Comparison of ENCODE assay signal across 9 mouse cellular contexts in the genomic region with DNA sequence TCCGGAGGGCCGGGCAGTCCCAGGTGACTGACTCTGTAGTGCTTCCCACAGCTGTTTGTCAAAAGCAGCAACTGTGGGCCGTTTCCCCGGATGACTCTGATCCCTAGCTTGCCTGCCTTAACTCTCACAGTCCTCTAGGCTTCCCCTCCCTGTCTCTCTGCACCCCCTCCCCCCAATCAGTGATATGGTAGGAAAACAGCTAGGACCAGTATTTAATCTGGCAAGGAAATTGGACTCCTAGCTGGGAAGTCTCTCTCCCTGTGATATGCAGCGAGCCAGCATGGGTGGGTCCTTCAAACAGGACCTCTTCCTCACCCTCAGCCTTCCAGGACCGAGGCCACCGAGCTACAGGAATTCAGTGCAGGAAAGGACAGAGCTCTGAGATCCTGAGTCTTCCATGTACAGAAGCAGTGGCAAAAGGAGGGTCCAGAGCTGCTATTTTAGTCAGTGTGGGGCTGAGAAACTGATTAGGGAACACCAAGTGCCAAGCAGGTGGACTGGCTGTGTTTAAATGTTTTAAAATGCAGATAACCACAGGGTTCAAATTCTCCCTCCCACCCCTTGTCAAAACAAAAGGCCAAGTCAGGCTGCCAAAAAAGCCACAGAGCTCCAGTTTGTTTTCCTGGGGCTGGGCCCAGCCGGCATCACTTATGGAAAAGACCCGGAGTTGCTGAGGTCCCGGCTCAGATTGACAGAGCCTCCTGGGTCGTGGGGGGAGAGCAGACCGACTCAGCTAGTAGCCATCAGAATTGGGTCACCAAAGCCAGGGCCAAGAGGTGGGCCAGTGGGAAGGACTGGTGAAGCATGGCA. TPM values are rescaled to one million over a fixed set of nuclear protein-coding genes. Genes with fewer than 3 reads are reported as not detected.
DNase-seq lines count a peak whose midpoint lies in the region; ATAC-seq and TF ChIP-seq lines count a peak whose summit lies in the region.
"Had no signal": no experiment of that assay in that cellular context is flagged by ENCODE, and none has a peak within 500 bp of the region (broad histone marks: within the 10 kb centered on the region; RNA-seq: fewer than 3 reads in every experiment).

No protein-coding gene starts in this region.

- H3K9me3 ChIP-seq in heart, embryonic 11.5 days (replicated peaks; ENCODE audit: control insufficient read depth, low read length), result no peaks in the 10 kb centered on the region
- no peaks in the 10 kb centered on the region for H3K9me3 ChIP-seq in kidney, postnatal 0 days (replicated peaks; ENCODE audit: low read length)
- no peaks in the 10 kb centered on the region for H3K9me3 ChIP-seq in midbrain, embryonic 12.5 days
- H3K9me3 ChIP-seq: G1E had no signal

- H3K9ac ChIP-seq in heart, embryonic 11.5 days (ENCODE audit: low read depth, low read length), result peak overlapping the region; percentile 34; the same call in 1 of the 2 replicates
- H3K9ac ChIP-seq in kidney, postnatal 0 days (ENCODE audit: low read depth, low read length), result 0 out of 2 replicates have a peak overlapping the region, but pooled peaks have one; percentile 18
- no peak overlapping the region; the same call in 1 of the 2 replicates for H3K9ac ChIP-seq in midbrain, embryonic 12.5 days (replicated peaks)

- H3K4me3 ChIP-seq in heart, embryonic 11.5 days (ENCODE audit: low read depth, low read length), result no peak overlapping the region
- no peak overlapping the region for H3K4me3 ChIP-seq in kidney, postnatal 0 days (replicated peaks; ENCODE audit: low read depth, low read length)
- no peak overlapping the region for H3K4me3 ChIP-seq in midbrain, embryonic 12.5 days

- ATAC-seq in heart, embryonic 11.5 days (replicated peaks; ENCODE audit: insufficient number of reproducible peaks, low FRiP score, low TSS enrichment), result peak; percentile 46; the same call in 1 of the 2 replicates
- 0 out of 2 replicates have a peak, but pooled peaks have one; percentile 5 for ATAC-seq in kidney, postnatal 0 days (replicated peaks; ENCODE audit: low FRiP score, low read depth)
- ATAC-seq in midbrain, embryonic 12.5 days (ENCODE audit: low FRiP score, low read depth), result no peak

- TF ChIP-seq CTCF in kidney, postnatal 0 days (IDR thresholded peaks at IDR 0.05; ENCODE audit: low read depth), result 0 out of 2 replicates have a peak, but pooled peaks have one; percentile 5

- peak overlapping the region; percentile 73 for H3K27ac ChIP-seq in heart, embryonic 11.5 days (ENCODE audit: low read depth, low read length)
- peak overlapping the region; percentile 81 for H3K27ac ChIP-seq in kidney, postnatal 0 days
- peak overlapping the region; percentile 25 for H3K27ac ChIP-seq in midbrain, embryonic 12.5 days (replicated peaks)

- DNase-seq in embryo, embryonic 10 days (ENCODE audit: low spot score), result peak; percentile 23
- no peak for DNase-seq in embryo, embryonic 9.5 days (ENCODE audit: extremely low spot score)
- DNase-seq in embryo, embryonic 10.5 days (ENCODE audit: low spot score), result peak; percentile 30
- DNase-seq in kidney, postnatal 0 days (ENCODE audit: low spot score), result peak; percentile 80
- DNase-seq in yolk sac, embryonic 10.5 days (ENCODE audit: low spot score), result no peak
- no peak for DNase-seq in B cell, adult 2 months

- peaks cover 2% of the 10 kb centered on the region; the same call in 1 of the 2 replicates for H3K36me3 ChIP-seq in heart, embryonic 11.5 days (ENCODE audit: control insufficient read depth, insufficient read depth, low read length)
- peaks cover 3% of the 10 kb centered on the region; the same call in 1 of the 2 replicates for H3K36me3 ChIP-seq in kidney, postnatal 0 days (ENCODE audit: insufficient read depth, low read length)
- H3K36me3 ChIP-seq in midbrain, embryonic 12.5 days, result peaks cover 4% of the 10 kb centered on the region; the same call in 1 of the 2 replicates

- peak overlapping the region; percentile 25 for H3K4me2 ChIP-seq in heart, embryonic 11.5 days
- H3K4me2 ChIP-seq in kidney, postnatal 0 days (ENCODE audit: low read length), result no peak overlapping the region
- H3K4me2 ChIP-seq in midbrain, embryonic 12.5 days (replicated peaks), result no peak overlapping the region

- H3K4me1 ChIP-seq in heart, embryonic 11.5 days (ENCODE audit: control insufficient read depth, insufficient read depth, low read length), result peaks cover 71% of the 10 kb centered on the region
- peaks cover 58% of the 10 kb centered on the region for H3K4me1 ChIP-seq in kidney, postnatal 0 days (replicated peaks; ENCODE audit: insufficient read depth, low read length)
- peaks cover 38% of the 10 kb centered on the region for H3K4me1 ChIP-seq in midbrain, embryonic 12.5 days

- WGBS in heart, embryonic 11.5 days (ENCODE audit: insufficient replicate concordance), result 18% methylated on average over 12 of the region's 12 CpGs
- WGBS in kidney, postnatal 0 days, result 15% methylated on average over 12 of the region's 12 CpGs
- WGBS in midbrain, embryonic 12.5 days, result 34% methylated on average over 12 of the region's 12 CpGs

- no peaks in the 10 kb centered on the region for H3K27me3 ChIP-seq in heart, embryonic 11.5 days (ENCODE audit: control insufficient read depth, insufficient read depth, low read length)
- H3K27me3 ChIP-seq in kidney, postnatal 0 days (ENCODE audit: insufficient read depth, low read length), result no peaks in the 10 kb centered on the region
- H3K27me3 ChIP-seq in midbrain, embryonic 12.5 days, result no peaks in the 10 kb centered on the region

RNA-seq across cellular contexts. Expression of a gene that starts 28.0 kb away (rescaled TPM):
- 0.97 and 1.1 TPM in 2 replicates for polyA plus RNA-seq in heart, embryonic 11.5 days (2014; fragmentation: Nextera tagmentation; extraction: Ambion mirVana)
- not detected in 2 replicates for polyA plus RNA-seq in kidney, postnatal 0 days (2015; fragmentation: Nextera tagmentation; extraction: Ambion mirVana)
- not detected in 2 replicates for polyA plus RNA-seq in midbrain, embryonic 12.5 days (2016; fragmentation: Nextera tagmentation; extraction: Ambion mirVana)
- polyA plus RNA-seq: G1E had no signal

RNA-seq across cellular contexts. Expression of a gene that starts 44.7 kb away (rescaled TPM):
- polyA plus RNA-seq in heart, embryonic 11.5 days (2014; fragmentation: Nextera tagmentation; extraction: Ambion mirVana), result 14.7 and 16.5 TPM in 2 replicates
- 21.3 TPM in 2 replicates for polyA plus RNA-seq in kidney, postnatal 0 days (2015; fragmentation: Nextera tagmentation; extraction: Ambion mirVana)
- 17.2 and 17.3 TPM in 2 replicates for polyA plus RNA-seq in midbrain, embryonic 12.5 days (2016; fragmentation: Nextera tagmentation; extraction: Ambion mirVana)

RNA-seq across cellular contexts. Expression of a gene that starts 46.1 kb away (rescaled TPM):
- polyA plus RNA-seq in heart, embryonic 11.5 days (2014; fragmentation: Nextera tagmentation; extraction: Ambion mirVana), result 41.5 and 45.9 TPM in 2 replicates
- polyA plus RNA-seq in kidney, postnatal 0 days (2015; fragmentation: Nextera tagmentation; extraction: Ambion mirVana), result 35.6 and 39.9 TPM in 2 replicates
- 47.6 and 51.5 TPM in 2 replicates for polyA plus RNA-seq in midbrain, embryonic 12.5 days (2016; fragmentation: Nextera tagmentation; extraction: Ambion mirVana)

Comparison
In these comparisons a context has a peak if more than half of its experiments do, and no peak if none do; other contexts are left out.
1. DNase-seq: peak in embryo, embryonic 10 days (single experiment), embryo, embryonic 10.5 days (single experiment) and kidney, postnatal 0 days (single experiment); none in embryo, embryonic 9.5 days (single experiment), yolk sac, embryonic 10.5 days (single experiment) and B cell, adult 2 months (0 of 2).
2. H3K27ac ChIP-seq: peak in every context shown above with its lines; median percentile 81 in kidney, postnatal 0 days; 73 in heart, embryonic 11.5 days; 25 in midbrain, embryonic 12.5 days.